Mouse (Mus musculus) macrophage (primary cell): ENCODE results near the gene Ptbp3. TPM values are rescaled to one million over a fixed set of nuclear protein-coding genes. Genes with fewer than 3 reads are reported as not detected.

Source experiments
- H3K27ac ChIP-seq: fragments of 350-480 bp; formaldehyde crosslinking; 2 replicates; pipeline ENCODE4 v1.9.0; 2021
- H3K36me3 ChIP-seq: fragments of 350-480 bp; formaldehyde crosslinking; 2 replicates; pipeline ENCODE4 v1.9.0; 2021; ENCODE audit errors: inconsistent target
- H3K4me3 ChIP-seq: fragments of 350-480 bp; formaldehyde crosslinking; 2 replicates; pipeline ENCODE4 v1.9.0; 2021; ENCODE audit errors: inconsistent target
- H3K79me2 ChIP-seq: fragments of 350-480 bp; formaldehyde crosslinking; 2 replicates; pipeline ENCODE4 v1.9.0; 2021; ENCODE audit errors: inconsistent target
- WGBS: methylation state at CpG from one replicate; pipeline ENCODE4 v1.1.7; 2026; ENCODE audit warnings: inconsistent platforms; ENCODE audit not compliant: missing documents; 5-methylcytosine and 5-hydroxymethylcytosine counted together
- polyA plus RNA-seq: library from polyadenylated mRNA; stranded (reverse); fragments of 250-400 nt; gene quantifications from 3 replicates; pipeline ENCODE4 v1.2.4, GENCODE M21; 2018; ENCODE audit warnings: inconsistent platforms

Gene Ptbp3
- polyA plus RNA-seq, 1 experiment from 2014 or later, result 111 TPM

DNA sequence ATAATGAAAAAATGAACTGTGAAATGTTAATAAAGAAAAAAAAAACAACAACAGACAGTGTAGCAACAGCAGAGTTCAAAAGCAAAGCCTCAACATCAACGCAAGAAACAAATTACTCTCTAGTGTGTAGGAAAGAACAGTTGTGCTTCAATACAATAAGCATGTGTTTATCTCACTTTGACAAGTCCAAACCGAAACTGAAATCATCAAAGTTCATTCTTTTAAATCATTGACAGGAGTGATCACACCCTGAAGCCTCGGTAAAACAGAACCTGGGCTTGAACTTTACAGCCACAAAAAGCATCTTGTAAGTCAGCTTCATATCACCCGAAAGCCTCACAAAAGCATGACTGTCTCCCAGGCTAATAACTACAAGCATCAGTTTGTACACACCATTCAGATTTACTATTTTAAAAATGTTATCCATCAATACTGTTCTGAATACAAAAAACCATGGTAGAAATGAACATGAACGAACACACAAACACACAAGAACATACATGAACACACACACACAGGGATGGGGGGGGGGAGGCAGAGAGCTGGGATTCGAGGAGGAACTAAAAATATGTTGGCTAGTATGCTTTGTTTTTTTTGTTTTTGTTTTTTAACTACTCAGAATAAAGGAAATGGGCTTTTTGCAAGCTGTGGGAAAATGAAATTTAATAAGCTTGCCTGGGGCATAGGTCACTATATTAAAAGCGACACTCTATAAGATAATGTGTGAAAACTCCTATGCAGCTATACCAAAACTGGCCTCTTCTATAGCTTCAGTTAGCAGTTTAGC, 2.7 kb downstream of the Ptbp3 start:
- H3K27ac ChIP-seq, result peak overlapping the region; percentile 77
- H3K79me2 ChIP-seq, result peaks cover 70% of the 10 kb centered on the region
- WGBS, result 12% methylated on average over 6 of the region's 7 CpGs
- no peaks in the 10 kb centered on the region for H3K36me3 ChIP-seq
- peak overlapping the region; percentile 81 for H3K4me3 ChIP-seq

- peaks cover 88% of the 10 kb centered on the region for H3K79me2 ChIP-seq
- H3K36me3 ChIP-seq, result no peaks in the 10 kb centered on the region
- H3K27ac ChIP-seq, result no peak overlapping the region
- 15% methylated on average over 2 of the region's 2 CpGs for WGBS
- no peak overlapping the region for H3K4me3 ChIP-seq
Measured at GRCm38 (mm10) chr4:59544654-59545053, 4.5 kb downstream of the Ptbp3 start.

DNA sequence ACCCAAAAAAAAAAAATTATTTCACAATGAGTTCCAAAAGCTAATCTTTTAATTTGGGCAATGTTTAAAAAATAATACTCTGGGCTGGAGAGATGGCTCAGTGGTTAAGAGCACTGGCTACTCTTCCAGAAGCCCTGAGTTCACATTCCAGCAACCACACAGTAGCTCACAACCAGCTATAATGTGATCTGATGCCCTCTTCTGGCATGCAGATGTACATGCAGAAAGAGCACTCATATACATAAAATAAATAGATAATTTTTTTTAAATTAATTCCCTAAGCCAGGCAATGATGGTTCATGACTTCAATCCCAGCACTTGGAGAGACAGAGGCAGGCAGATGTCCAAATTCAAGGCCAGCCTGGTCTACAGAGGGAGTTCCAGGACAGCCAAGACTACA, 6.2 kb downstream of the Ptbp3 start:
- Histone ChIP-seq H3K79me2 (peaks cover 100% of the 10 kb centered on the region), H3K27ac (no peak overlapping the region), H3K4me3 (no peak overlapping the region), H3K36me3 (no peaks in the 10 kb centered on the region)

GRCm38 (mm10) chr4:59536281-59536680, 12.9 kb downstream of the Ptbp3 start:
- no peak overlapping the region for H3K4me3 ChIP-seq
- H3K27ac ChIP-seq, result no peak overlapping the region
- H3K79me2 ChIP-seq, result peaks cover 100% of the 10 kb centered on the region
- 91% methylated on average over 1 of the region's 1 CpGs for WGBS
- H3K36me3 ChIP-seq, result no peaks in the 10 kb centered on the region

DNA sequence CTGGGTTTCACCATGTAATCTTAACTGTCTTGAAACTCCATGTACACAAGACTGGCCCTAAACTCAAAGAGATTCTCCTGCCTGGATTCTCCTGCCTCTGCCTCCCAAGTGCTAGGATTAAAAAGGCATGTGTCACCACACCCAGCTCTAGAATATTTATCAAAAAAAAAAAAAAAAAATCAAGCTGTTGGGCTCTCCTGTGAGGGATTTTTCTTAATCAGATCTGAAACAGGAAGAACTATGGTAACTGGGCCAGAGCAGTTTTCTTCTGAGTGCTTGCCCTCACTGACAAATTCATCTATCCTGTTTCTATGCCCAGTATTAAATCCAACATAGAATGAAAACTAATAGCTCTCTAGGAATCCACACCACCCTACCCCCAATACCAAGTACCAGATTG, 13.5 kb downstream of the Ptbp3 start:
- H3K27ac ChIP-seq, result no peak overlapping the region

DNA sequence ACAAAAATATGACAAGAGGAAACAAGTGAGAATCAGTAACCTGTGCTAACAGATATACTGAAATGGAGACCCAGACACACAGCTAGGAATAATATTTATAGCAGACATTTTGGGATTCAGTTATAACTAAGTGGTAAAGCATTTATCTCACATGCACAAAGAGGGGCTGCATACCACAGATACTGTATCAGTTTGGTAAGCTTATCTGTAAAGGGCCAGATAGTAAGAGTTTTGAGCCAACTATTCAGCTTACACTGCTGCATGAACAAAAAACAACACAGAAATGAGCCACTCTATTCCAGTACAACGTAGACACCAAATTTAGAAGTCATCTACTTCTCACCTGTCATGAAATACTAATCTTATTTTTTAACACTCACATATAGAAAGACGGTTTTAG, 15.9 kb downstream of the Ptbp3 start:
- Histone ChIP-seq H3K36me3 (no peaks in the 10 kb centered on the region), H3K4me3 (no peak overlapping the region), H3K79me2 (peaks cover 100% of the 10 kb centered on the region), H3K27ac (no peak overlapping the region)
- whole genome bisulfite sequencing, result 44% methylated on average over 2 of the region's 2 CpGs

More for the DNA sequence above, 13.5 kb downstream of the Ptbp3 start:
- Histone ChIP-seq H3K36me3 (no peaks in the 10 kb centered on the region), H3K4me3 (no peak overlapping the region), H3K79me2 (peaks cover 100% of the 10 kb centered on the region)

DNA sequence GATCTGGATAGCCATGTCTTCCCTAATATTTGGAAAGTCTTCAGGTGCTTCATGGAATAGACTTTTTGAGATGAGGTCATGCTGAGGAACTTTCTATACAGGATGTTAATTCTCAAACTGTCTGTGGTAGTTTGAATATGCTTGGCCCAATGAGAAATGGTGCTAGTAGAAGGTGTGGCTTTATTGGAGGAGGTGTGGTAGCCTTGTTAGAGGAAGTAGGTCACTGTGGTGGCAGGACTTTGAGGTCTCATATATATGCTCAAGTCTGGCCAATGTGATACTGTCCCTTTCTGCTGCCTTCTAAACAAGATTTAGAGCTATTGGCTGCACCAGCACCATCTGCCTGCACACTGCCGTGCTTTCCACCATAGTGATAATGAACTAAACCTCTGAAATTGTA, 18.0 kb downstream of the Ptbp3 start:
- Histone ChIP-seq H3K36me3 (no peaks in the 10 kb centered on the region), H3K4me3 (no peak overlapping the region), H3K79me2 (peaks cover 100% of the 10 kb centered on the region), H3K27ac (no peak overlapping the region)
- WGBS, result 64% methylated on average over 1 of the region's 1 CpGs

GRCm38 (mm10) chr4:59527470-59527869, 21.7 kb downstream of the Ptbp3 start:
- H3K36me3 ChIP-seq, result peaks cover 16% of the 10 kb centered on the region; the same call in 1 of the 2 replicates
- 79% methylated on average over 3 of the region's 3 CpGs for WGBS
- H3K27ac ChIP-seq, result no peak overlapping the region
- H3K4me3 ChIP-seq, result no peak overlapping the region
- H3K79me2 ChIP-seq, result peaks cover 100% of the 10 kb centered on the region

- H3K79me2 ChIP-seq, result peaks cover 100% of the 10 kb centered on the region
- no peak overlapping the region for H3K27ac ChIP-seq
- H3K4me3 ChIP-seq, result no peak overlapping the region
- whole genome bisulfite sequencing, result 73% methylated on average over 2 of the region's 2 CpGs
- peaks cover 24% of the 10 kb centered on the region; the same call in 1 of the 2 replicates for H3K36me3 ChIP-seq
Measured at GRCm38 (mm10) chr4:59526728-59527127, 22.4 kb downstream of the Ptbp3 start.

- Histone ChIP-seq H3K27ac (no peak overlapping the region), H3K4me3 (no peak overlapping the region), H3K36me3 (peaks cover 32% of the 10 kb centered on the region), H3K79me2 (peaks cover 100% of the 10 kb centered on the region)
- WGBS, result 64% methylated on average over 3 of the region's 3 CpGs
Measured at GRCm38 (mm10) chr4:59524875-59525274, 24.3 kb downstream of the Ptbp3 start.

GRCm38 (mm10) chr4:59510321-59510720, 38.8 kb downstream of the Ptbp3 start:
- Histone ChIP-seq H3K36me3 (peaks cover 64% of the 10 kb centered on the region), H3K4me3 (no peak overlapping the region), H3K79me2 (peaks cover 100% of the 10 kb centered on the region), H3K27ac (no peak overlapping the region)

GRCm38 (mm10) chr4:59509558-59509957, 39.6 kb downstream of the Ptbp3 start:
- H3K27ac ChIP-seq, result no peak overlapping the region
- H3K36me3 ChIP-seq, result peaks cover 65% of the 10 kb centered on the region
- H3K79me2 ChIP-seq, result peaks cover 100% of the 10 kb centered on the region
- 97% methylated on average over 2 of the region's 2 CpGs for WGBS
- no peak overlapping the region for H3K4me3 ChIP-seq

- H3K36me3 ChIP-seq, result peaks cover 60% of the 10 kb centered on the region
- H3K4me3 ChIP-seq, result no peak overlapping the region
- H3K27ac ChIP-seq, result no peak overlapping the region
- WGBS, result 53% methylated on average over 2 of the region's 2 CpGs
- H3K79me2 ChIP-seq, result peaks cover 100% of the 10 kb centered on the region
Measured at GRCm38 (mm10) chr4:59507766-59508165, 41.4 kb downstream of the Ptbp3 start.

DNA sequence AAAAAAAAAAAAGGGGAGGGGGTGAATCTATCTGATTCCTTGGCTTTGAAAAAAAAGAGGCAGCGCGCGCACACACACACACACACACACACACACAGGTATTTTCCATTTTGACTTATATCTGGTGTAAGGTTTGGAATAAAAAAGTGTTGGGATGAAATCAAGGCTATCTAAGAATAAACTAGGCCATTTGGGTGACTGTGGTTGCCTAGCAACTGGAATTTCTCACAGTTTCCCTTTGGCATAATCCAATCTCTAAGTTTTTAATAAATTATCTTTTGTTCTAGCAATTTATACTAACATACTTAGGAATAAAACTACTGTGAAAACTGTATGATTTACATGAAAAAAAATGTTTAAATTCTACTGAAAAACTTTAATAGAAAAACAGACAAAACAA, 42.5 kb downstream of the Ptbp3 start:
- Histone ChIP-seq H3K27ac (no peak overlapping the region), H3K4me3 (no peak overlapping the region), H3K36me3 (peaks cover 58% of the 10 kb centered on the region), H3K79me2 (peaks cover 96% of the 10 kb centered on the region)
- WGBS, result no CpG with 5 or more reads among the region's 3 CpGs

DNA sequence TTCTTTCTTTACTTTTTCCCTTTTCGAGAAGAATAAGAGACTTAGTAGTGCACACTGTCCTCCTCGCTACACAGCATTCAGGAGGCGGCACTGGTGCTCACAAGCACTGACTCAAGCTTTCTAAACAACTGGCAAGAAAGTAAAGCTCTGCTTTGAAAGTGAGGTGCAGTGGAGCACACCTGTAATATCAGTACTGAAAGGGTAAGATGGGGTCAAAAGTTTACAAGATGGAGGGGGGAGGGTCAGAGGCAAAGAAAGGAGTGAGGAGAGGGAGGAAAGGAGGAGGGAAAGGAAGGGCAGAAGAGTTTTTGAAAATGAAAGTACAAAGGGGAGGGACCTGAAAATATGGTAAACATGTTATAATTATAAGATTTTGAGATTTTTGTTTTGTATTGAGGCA, 43.7 kb downstream of the Ptbp3 start:
- 70% methylated on average over 2 of the region's 3 CpGs for WGBS
- Histone ChIP-seq H3K27ac (no peak overlapping the region), H3K4me3 (no peak overlapping the region), H3K79me2 (peaks cover 96% of the 10 kb centered on the region), H3K36me3 (peaks cover 58% of the 10 kb centered on the region)

DNA sequence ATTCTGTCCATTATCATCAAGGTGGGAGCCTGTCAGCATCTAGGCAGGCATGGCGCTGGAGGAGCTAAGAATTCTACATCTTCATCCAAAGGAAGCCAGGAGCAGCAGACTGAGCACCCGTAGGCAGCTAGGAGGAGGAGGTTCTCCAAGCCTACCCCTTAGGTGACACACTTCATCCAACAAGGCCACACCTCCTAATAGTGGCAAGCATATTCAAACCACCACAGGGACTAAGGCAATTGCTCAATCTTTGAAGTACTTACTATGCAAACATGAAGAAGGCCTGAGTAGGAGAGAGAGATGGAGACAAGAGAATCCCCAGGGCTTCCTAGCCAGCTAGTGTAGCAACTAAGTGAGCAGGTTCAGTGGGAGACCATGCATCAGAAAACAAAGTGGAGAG, 58.1 kb downstream of the Ptbp3 start:
- no peak overlapping the region for H3K27ac ChIP-seq
- H3K36me3 ChIP-seq, result peaks cover 63% of the 10 kb centered on the region
- WGBS, result 93% methylated on average over 2 of the region's 2 CpGs
- no peak overlapping the region for H3K4me3 ChIP-seq
- H3K79me2 ChIP-seq, result peaks cover 65% of the 10 kb centered on the region
